Mouse (Mus musculus) embryonic facial prominence, embryonic 15.5 days (tissue): ENCODE results near the gene Rps27a. TPM values are rescaled to one million over a fixed set of nuclear protein-coding genes. Genes with fewer than 3 reads are reported as not detected.
"Not testable (repeated sequence)": the region's sequence is repeated elsewhere in the genome, so short reads cannot be mapped to it uniquely, and the experiment has no call there.

Experiments used
- ATAC-seq: fragments of 200-750 bp; cut with Nextera tagmentation; 2 replicates; pipeline ENCODE4 v1.8.0; 2017; ENCODE audit warnings: low read depth, moderate TSS enrichment; ENCODE audit not compliant: insufficient number of reproducible peaks, low FRiP score, low TSS enrichment
- H3K27ac ChIP-seq: fragments of 300-500 bp; sonication (generic); replicated peaks from 2 replicates; pipeline ENCODE4 v1.5.1; 2015; ENCODE audit warnings: mild to moderate bottlenecking, inconsistent platforms
- H3K27me3 ChIP-seq: fragments of 300-500 bp; sonication (generic); 2 replicates; pipeline ENCODE4 v1.6.1; 2015; ENCODE audit warnings: inconsistent platforms
- H3K36me3 ChIP-seq: fragments of 300-500 bp; sonication (generic); 2 replicates; pipeline ENCODE4 v1.6.1; 2015; ENCODE audit warnings: mild to moderate bottlenecking, inconsistent platforms
- H3K4me1 ChIP-seq: fragments of 300-500 bp; sonication (generic); 2 replicates; pipeline ENCODE4 v1.6.1; 2015; ENCODE audit warnings: inconsistent platforms
- H3K4me2 ChIP-seq: fragments of 300-500 bp; sonication (generic); replicated peaks from 2 replicates; pipeline ENCODE4 v1.6.1; 2015; ENCODE audit warnings: mild to moderate bottlenecking, inconsistent platforms
- H3K4me3 ChIP-seq: fragments of 300-500 bp; sonication (generic); replicated peaks from 2 replicates; pipeline ENCODE4 v1.5.1; 2015; ENCODE audit warnings: mild to moderate bottlenecking, inconsistent platforms
- H3K9ac ChIP-seq: fragments of 300-500 bp; sonication (generic); 2 replicates; pipeline ENCODE4 v1.6.1; 2015; ENCODE audit warnings: inconsistent platforms
- H3K9me3 ChIP-seq: fragments of 300-500 bp; sonication (generic); replicated peaks from 2 replicates; pipeline ENCODE4 v1.6.1; 2016; ENCODE audit warnings: inconsistent platforms
- WGBS: fragments of 180-500 bp; shearing (Covaris S2); methylation state at CpG from one replicate; pipeline ENCODE4 v1.1.7; 2015; 5-methylcytosine and 5-hydroxymethylcytosine counted together
- polyA plus RNA-seq: library from polyadenylated mRNA; unstranded; fragments of >200 nt; fragmentation: Nextera tagmentation; extraction: Ambion mirVana; gene quantifications from 2 replicates; pipeline ENCODE4 v1.2.1, GENCODE M21; 2015

Gene Rps27a
- polyA plus RNA-seq, 1 experiment from 2014 or later, result 1,131 TPM

DNA sequence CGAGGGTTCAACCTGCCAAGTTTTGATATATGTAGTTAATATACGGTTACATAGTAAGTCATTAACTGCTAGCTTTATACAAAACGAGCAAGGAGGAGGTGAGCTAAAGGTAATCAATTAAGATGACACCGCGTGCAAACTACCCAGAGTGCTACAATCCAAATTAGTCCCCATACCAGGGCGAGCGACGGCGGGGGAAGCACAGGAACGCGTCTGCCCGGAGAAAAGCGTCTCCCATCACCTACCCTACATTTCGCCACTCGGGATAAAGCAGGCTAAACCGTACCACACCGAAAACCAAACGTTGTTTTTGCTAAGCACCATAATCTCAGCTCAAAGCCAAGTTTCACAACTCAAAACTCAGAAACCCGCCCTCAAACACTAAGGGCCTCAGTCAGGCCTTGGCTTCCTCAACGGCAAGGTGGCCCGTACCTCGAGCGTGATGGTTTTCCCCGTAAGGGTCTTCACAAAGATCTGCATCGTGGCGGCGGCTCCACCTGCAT is 609 bp downstream of the Rps27a start:
- Histone ChIP-seq H3K4me2 (peak overlapping the region; percentile 64), H3K27me3 (no peaks in the 10 kb centered on the region), H3K27ac (peak overlapping the region; percentile 93), H3K4me1 (peaks cover 7% of the 10 kb centered on the region), H3K9ac (peak overlapping the region; percentile 90), H3K9me3 (no peaks in the 10 kb centered on the region), H3K4me3 (peak overlapping the region; percentile 81), H3K36me3 (peaks cover 32% of the 10 kb centered on the region)
- ATAC-seq, result no peak
- WGBS, result under 1% methylated on average over 27 of the region's 27 CpGs

DNA sequence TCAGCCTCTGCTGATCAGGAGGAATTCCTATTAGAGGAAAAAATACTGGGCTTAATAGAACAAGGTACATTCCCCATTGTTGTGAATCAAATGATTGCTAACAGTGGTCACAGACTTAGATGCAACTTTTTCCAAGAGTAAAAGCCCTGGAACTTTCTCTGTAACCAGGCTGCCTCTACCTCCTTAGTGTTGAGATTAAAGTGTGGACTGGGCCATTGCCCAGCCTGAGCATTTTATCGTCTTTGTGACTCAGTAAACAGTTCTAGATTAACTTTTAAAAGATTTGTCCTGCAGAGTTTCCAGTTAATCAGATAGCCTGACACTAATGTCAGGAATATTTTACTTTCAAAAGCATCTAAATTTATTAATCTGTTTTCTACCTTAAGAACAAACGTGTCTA is 1.1 kb downstream of the Rps27a start:
- H3K9me3 ChIP-seq, result no peaks in the 10 kb centered on the region
- H3K9ac ChIP-seq, result peak overlapping the region; percentile 90
- H3K27ac ChIP-seq, result peak overlapping the region; percentile 93; the same call in 1 of the 2 replicates
- H3K4me2 ChIP-seq, result peak overlapping the region; percentile 64
- WGBS, result 17% methylated on average over 2 of the region's 2 CpGs
- H3K4me3 ChIP-seq, result peak overlapping the region; percentile 81
- peaks cover 7% of the 10 kb centered on the region for H3K4me1 ChIP-seq
- no peak for ATAC-seq
- no peaks in the 10 kb centered on the region for H3K27me3 ChIP-seq
- H3K36me3 ChIP-seq, result peaks cover 34% of the 10 kb centered on the region

DNA sequence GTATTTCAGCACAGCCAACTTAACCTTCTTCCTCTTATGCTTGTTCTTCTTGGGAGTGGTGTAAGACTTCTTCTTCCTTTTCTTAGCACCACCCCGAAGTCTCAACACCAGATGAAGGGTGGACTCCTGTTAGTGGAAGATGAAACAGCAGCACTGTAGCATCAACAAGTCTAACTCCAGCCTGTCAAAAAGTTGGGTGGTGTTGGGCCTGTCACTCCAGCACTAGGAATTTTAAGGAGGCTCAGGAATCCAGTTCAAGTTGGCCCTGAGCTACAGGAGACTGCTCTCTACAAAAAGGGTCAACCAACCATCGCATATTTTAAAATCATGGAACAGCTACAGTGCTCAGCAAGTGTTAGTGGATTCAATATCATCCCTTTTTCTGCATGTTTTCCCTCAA is 1.6 kb downstream of the Rps27a start:
- not testable (repeated sequence) for H3K9me3 ChIP-seq, H3K27me3 ChIP-seq, H3K27ac ChIP-seq, H3K9ac ChIP-seq, ATAC-seq, H3K4me1 ChIP-seq
- peak overlapping the region; percentile 64 for H3K4me2 ChIP-seq
- WGBS, result 89% methylated on average over 2 of the region's 2 CpGs
- H3K4me3 ChIP-seq, result peak overlapping the region; percentile 81
- peaks cover 38% of the 10 kb centered on the region for H3K36me3 ChIP-seq

DNA sequence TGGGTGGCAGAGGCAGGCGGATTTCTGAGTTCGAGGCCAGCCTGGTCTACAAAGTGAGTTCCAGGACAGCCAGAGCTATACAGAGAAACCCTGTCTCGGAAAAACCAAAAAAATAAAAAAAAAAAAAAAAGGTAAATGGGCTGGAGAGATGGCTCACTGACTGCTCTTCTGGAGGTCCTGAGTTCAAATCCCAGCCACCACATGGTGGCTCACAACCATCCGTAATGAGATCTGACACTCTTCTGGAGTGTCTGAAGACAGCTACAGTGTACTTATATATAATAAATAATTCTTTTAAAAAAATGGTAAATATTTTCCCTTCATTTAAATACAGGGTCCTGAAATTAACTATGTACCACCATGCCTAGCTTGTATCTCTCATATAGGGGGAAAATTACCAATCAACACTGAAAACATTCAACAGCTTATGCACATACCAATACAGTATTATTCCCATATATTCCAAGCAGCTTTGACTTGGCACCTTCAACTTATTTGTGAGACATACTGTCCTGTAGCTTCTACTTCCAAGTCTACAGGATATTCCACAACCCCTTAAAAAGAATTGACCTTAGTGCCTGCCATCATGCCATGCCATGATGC is 2.7 kb downstream of the Rps27a start:
- not testable (repeated sequence) for H3K4me1 ChIP-seq, ATAC-seq, H3K9ac ChIP-seq, H3K27me3 ChIP-seq, H3K27ac ChIP-seq, H3K4me3 ChIP-seq, H3K4me2 ChIP-seq, H3K9me3 ChIP-seq
- WGBS, result 88% methylated on average over 4 of the region's 4 CpGs
- H3K36me3 ChIP-seq, result peaks cover 40% of the 10 kb centered on the region

DNA sequence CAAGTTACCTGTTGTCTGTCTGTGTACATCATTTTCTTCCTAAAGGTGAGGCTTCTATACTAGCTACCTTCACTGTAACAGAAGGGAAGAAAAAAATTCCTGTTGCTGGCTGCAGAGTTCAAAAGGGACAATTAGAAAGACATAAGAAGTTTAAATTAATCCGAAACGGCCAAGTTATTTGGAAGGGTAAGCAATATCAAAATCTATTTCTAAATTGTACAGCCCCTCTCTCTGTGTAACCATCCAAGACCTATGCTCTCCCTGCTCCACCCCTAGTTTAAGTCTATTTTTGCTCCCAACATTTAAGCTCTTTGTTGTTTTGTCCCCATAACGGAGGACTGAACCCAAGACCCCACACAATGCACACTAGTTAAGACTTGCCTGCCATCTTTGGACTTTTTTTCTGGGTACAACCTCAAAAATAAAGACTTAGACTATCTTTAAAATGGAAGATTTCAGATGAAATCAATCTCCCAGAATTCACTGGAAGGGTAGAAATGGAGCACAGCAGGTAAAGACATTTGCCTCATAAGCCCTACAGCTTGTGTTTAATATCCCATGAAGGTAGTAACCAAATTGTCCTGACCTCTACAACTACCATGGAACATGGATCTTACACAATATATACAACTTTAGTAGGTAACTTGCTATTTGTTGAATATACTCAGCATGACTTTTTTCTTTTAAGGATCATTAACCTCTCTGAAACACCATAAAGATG is 3.5 kb downstream of the Rps27a start:
- Histone ChIP-seq H3K4me1 (peaks cover 7% of the 10 kb centered on the region), H3K4me3 (no peak overlapping the region), H3K4me2 (no peak overlapping the region), H3K36me3 (peaks cover 42% of the 10 kb centered on the region), H3K9me3 (no peaks in the 10 kb centered on the region), H3K27me3 (no peaks in the 10 kb centered on the region), H3K27ac (no peak overlapping the region), H3K9ac (no peak overlapping the region)
- 88% methylated on average over 3 of the region's 3 CpGs for WGBS
- ATAC-seq, result no peak

DNA sequence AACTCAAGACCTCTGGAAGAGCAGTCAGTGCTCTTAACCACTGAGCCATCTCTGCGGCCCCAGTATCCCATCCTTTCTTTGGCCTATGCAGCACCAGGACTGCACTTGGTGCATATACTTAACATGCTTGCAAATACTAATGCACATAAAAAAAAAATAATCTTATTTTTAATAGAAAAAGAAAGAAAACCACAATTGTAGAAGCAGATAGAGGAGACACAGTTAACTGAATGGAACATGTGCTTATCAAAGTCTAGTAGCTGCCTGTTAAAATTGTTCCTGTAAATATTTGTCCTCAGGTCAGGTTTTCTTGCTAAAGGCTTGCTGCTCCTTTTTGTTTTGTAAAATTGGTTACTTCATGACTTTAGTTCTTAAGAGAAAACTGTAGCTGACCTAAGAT is 9.7 kb downstream of the Rps27a start:
- H3K27ac ChIP-seq, result no peak overlapping the region
- no peak overlapping the region for H3K9ac ChIP-seq
- no peak for ATAC-seq
- 94% methylated on average over 1 of the region's 1 CpGs for WGBS
- peaks cover 50% of the 10 kb centered on the region for H3K36me3 ChIP-seq
- no peaks in the 10 kb centered on the region for H3K27me3 ChIP-seq
- no peaks in the 10 kb centered on the region for H3K9me3 ChIP-seq
- no peaks in the 10 kb centered on the region for H3K4me1 ChIP-seq
- no peak overlapping the region for H3K4me2 ChIP-seq
- no peak overlapping the region for H3K4me3 ChIP-seq

DNA sequence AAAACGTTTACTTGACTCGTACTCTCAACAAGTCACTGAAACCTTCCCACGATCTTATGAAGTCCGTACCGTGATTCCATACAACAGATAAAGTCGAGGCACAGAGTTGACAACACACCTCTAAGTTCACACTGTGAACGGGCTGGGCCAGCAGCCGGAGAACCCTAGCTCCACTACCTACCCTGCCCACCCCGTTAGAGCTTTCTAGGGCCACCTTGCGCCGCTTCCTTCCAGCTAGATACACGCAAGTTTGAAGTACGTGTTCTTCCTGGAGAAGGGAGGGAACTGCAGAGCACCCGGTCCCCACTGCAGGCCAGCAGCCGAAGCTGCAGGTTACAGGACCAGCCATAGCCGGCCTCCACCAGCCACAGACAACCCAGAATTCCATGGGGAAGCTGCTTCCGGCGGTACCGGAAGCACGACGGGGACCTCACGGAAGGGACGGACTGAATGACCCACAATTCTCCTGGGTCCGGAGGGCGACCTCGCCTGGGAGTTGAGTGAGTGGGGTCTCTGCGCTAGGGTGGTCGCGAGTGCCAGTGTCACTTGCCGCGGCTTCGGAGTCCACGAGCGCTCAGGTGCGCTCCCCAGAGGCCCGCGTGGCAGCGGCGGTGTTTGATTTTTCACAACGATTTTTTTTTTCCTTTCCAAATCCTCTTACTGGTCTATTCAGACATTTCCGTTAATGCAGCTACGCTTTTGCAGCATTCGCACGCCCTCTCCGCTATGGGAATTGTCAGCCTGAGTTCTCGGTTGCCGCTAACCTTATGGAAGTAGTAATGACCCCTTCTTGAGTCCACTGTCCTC is 21.7 kb downstream of the Rps27a start, which contains the start of gene Mtif2:
Mtif2 (plus strand) TSS at position 421 of the 807 bp plus-strand sequence.
- peak within 1 kb of the TSS; percentile 82 for H3K9ac ChIP-seq
- 2% methylated on average over 47 of the region's 47 CpGs for WGBS
- peak within 1 kb of the TSS; percentile 84 for H3K27ac ChIP-seq

DNA sequence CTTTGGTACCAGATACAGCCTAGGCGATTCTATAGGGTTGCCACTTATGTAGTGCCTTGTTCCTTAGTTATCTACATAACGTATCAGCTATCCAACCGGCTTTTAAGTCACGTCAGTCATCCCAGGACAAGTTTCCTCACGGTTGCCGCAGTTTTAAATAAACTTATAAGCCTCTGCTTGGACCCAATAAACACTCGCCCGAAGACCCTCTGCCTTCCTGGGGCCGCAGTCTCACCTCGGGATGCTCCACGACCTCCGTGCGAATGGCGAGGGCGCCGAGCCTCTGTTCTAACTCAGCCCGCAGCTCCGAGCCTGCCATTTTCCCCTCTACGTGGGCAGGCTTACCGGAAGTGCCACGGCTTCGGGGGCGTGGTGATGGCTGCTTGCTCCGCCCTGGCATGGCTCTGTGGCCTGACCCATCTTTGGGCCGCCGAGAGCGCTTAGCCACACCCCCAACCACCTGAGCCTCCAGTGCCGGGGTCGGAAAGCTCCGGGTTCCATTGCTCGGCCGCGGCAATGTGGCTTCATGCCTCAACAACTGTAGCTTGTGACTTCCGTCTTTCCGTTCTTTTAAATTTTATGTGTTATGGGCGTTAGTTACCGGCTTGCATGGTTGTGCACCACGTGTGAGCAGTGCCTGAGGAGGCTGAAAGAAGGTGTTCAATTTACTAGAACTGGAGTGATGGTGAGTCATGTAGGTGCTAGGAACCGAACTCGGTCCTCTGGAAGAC is 33.1 kb downstream of the Rps27a start, which contains the start of gene Prorsd1:
Prorsd1 (minus strand) TSS at position 352 of the 731 bp plus-strand sequence.
- peak within 1 kb of the TSS; percentile 68 for H3K4me2 ChIP-seq
- peak; percentile 97 for ATAC-seq
- peaks cover 12% of the 10 kb centered on the region for H3K36me3 ChIP-seq
- no peaks in the 10 kb centered on the region for H3K9me3 ChIP-seq
- 2% methylated on average over 40 of the region's 40 CpGs for WGBS
- peaks cover 5% of the 10 kb centered on the region; the same call in 1 of the 2 replicates for H3K4me1 ChIP-seq
- H3K27ac ChIP-seq, result peak within 1 kb of the TSS; percentile 89
- H3K27me3 ChIP-seq, result no peaks in the 10 kb centered on the region
- H3K9ac ChIP-seq, result peak within 1 kb of the TSS; percentile 54
- peak within 1 kb of the TSS; percentile 68 for H3K4me3 ChIP-seq

More for the DNA sequence above, 21.7 kb downstream of the Rps27a start, which contains the start of gene Mtif2:
- no peaks in the 10 kb centered on the region for H3K27me3 ChIP-seq
- peaks cover 6% of the 10 kb centered on the region; the same call in 1 of the 2 replicates for H3K4me1 ChIP-seq
- H3K4me2 ChIP-seq, result peak within 1 kb of the TSS; percentile 67
- no peaks in the 10 kb centered on the region for H3K9me3 ChIP-seq
- H3K4me3 ChIP-seq, result peak within 1 kb of the TSS; percentile 72
- peaks cover 10% of the 10 kb centered on the region for H3K36me3 ChIP-seq
- ATAC-seq, result peak; percentile 91

DNA sequence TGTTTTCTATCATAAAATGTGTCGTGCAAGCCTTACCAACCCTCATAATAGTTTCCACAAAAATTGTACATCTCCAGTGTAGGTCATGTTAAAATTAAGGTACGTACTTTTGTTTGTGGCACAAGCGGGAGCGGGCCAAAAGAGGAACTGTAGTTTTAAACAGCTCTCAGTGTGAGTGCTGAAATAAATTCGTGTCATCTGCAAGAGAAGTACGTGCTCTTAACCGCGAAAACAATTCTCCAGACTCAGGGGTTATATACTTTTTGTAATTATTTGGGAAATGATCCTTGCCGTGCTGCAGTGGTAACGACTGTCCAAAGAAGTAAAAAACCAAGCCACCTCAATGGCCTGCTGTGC is 33.6 kb downstream of the Rps27a start:
- Histone ChIP-seq H3K4me1 (peaks cover 5% of the 10 kb centered on the region; the same call in 1 of the 2 replicates), H3K4me2 (peak overlapping the region; percentile 68), H3K9ac (peak overlapping the region; percentile 54), H3K9me3 (no peaks in the 10 kb centered on the region), H3K27me3 (no peaks in the 10 kb centered on the region), H3K36me3 (peaks cover 12% of the 10 kb centered on the region), H3K4me3 (peak overlapping the region; percentile 68), H3K27ac (peak overlapping the region; percentile 89)
- WGBS, result 15% methylated on average over 10 of the region's 10 CpGs
- no peak for ATAC-seq

DNA sequence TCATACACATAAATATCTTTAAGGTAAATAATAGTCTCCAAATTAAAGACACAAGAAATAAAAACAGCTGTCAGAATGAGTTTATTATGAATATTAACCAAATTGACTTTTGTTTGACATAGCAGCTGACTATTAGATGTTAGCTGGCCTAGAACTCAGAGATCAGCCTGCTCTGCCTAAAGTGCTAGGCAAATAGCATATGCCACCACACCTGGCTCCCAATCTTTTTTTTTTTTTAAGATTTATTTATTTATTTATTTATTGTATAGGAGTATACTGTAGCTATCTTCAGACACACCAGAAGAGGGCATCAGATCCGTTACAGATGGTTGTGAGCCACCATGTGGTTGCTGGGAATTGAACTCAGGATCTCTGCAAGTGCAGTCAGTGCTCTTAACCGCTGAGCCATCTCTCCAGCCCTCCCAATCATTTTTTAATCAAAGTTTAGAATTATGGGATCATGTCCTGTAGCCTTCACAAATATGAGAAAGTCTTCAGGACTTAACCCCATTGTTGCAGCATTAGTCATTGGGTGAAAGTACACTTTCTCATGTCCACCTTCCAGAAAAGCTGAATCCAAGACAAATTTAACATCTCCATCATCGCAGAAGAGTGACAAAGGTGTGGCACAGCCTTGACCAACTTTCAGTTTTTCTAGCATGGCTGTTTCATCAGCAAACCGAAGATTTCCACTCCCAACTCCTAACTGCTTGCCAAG is 34.9 kb downstream of the Rps27a start:
- H3K9me3 ChIP-seq, result no peaks in the 10 kb centered on the region

More for the DNA sequence above, 34.9 kb downstream of the Rps27a start:
- ATAC-seq, result no peak
- Histone ChIP-seq H3K36me3 (peaks cover 12% of the 10 kb centered on the region), H3K27me3 (no peaks in the 10 kb centered on the region), H3K4me2 (no peak overlapping the region), H3K27ac (no peak overlapping the region), H3K4me3 (no peak overlapping the region), H3K9ac (no peak overlapping the region), H3K4me1 (peaks cover 5% of the 10 kb centered on the region; the same call in 1 of the 2 replicates)
- 91% methylated on average over 4 of the region's 4 CpGs for WGBS
